Mouse (Mus musculus) lung, embryonic 14.5 days (tissue): ENCODE measurements around the gene Spats1. TPM values are rescaled to one million over a fixed set of nuclear protein-coding genes. Genes with fewer than 3 reads are reported as not detected.

ENCODE experiments used
- ATAC-seq: fragments of 200-750 bp; cut with Nextera tagmentation; 2 replicates; pipeline ENCODE4 v1.8.0; 2017; ENCODE audit warnings: mild to moderate bottlenecking, moderate TSS enrichment, moderate library complexity; ENCODE audit not compliant: insufficient read depth
- DNase-seq: peaks from one replicate; pipeline ENCODE4 v3.0.0-alpha.2; 2015
- H3K27ac ChIP-seq: fragments of 300-500 bp; sonication (generic); 2 replicates; pipeline ENCODE4 v1.5.1; 2014; ENCODE audit warnings: low read depth, mild to moderate bottlenecking, moderate library complexity
- H3K27me3 ChIP-seq: fragments of 300-500 bp; sonication (generic); 2 replicates; pipeline ENCODE4 v1.6.1; 2014; ENCODE audit warnings: low read length, control low read depth; ENCODE audit not compliant: insufficient read depth
- H3K36me3 ChIP-seq: fragments of 300-500 bp; sonication (generic); 2 replicates; pipeline ENCODE4 v1.6.1; 2014; ENCODE audit warnings: control low read depth; ENCODE audit not compliant: insufficient read depth
- H3K4me1 ChIP-seq: fragments of 300-500 bp; sonication (generic); 2 replicates; pipeline ENCODE4 v1.6.1; 2014; ENCODE audit warnings: antibody characterized with exemption, control low read depth; ENCODE audit not compliant: insufficient read depth
- H3K4me2 ChIP-seq: fragments of 300-500 bp; sonication (generic); 2 replicates; pipeline ENCODE4 v1.6.1; 2014; ENCODE audit warnings: mild to moderate bottlenecking
- H3K4me3 ChIP-seq: fragments of 300-500 bp; sonication (generic); 2 replicates; pipeline ENCODE4 v1.5.1; 2014; ENCODE audit warnings: low read depth, low read length
- H3K9ac ChIP-seq: fragments of 300-500 bp; sonication (generic); 2 replicates; pipeline ENCODE4 v1.6.1; 2014
- H3K9me3 ChIP-seq: fragments of 300-500 bp; sonication (generic); 2 replicates; pipeline ENCODE4 v1.6.1; 2016; ENCODE audit warnings: low read depth, low read length, control low read depth
- CTCF ChIP-seq: IDR thresholded peaks from 2 replicates; pipeline ENCODE4 v1.5.1; 2016; ENCODE audit warnings: antibody characterized with exemption, low read depth
- WGBS: fragments of 180-500 bp; shearing (Covaris S2); extraction: QIAGEN DNeasy Blood & Tissue Kit; methylation state at CpG from one replicate; pipeline ENCODE4 v1.1.7; 2014; 5-methylcytosine and 5-hydroxymethylcytosine counted together
- polyA plus RNA-seq: library from polyadenylated mRNA; unstranded; fragments of >200 nt; fragmentation: Nextera tagmentation; extraction: Ambion mirVana; gene quantifications from 2 replicates; pipeline ENCODE4 v1.2.1, GENCODE M21; 2014

Gene Spats1
- polyA plus RNA-seq, 1 experiment from 2014 or later = 0.43 TPM

- TF ChIP-seq CTCF = no peak
- H3K36me3 ChIP-seq = peaks cover 22% of the 10 kb centered on the region
- H3K9me3 ChIP-seq = no peaks in the 10 kb centered on the region
- H3K9ac ChIP-seq = peak overlapping the region; percentile 70; the same call in 1 of the 2 replicates
- no peaks in the 10 kb centered on the region for H3K27me3 ChIP-seq
- DNase-seq (no peak), ATAC-seq (no peak; the same call in 1 of the 2 replicates)
- H3K4me3 ChIP-seq = no peak overlapping the region; the same call in 1 of the 2 replicates
- H3K4me1 ChIP-seq = no peaks in the 10 kb centered on the region; the same call in 1 of the 2 replicates
- peak overlapping the region; percentile 60 for H3K4me2 ChIP-seq
- WGBS = 68% methylated on average over 6 of the region's 6 CpGs
- H3K27ac ChIP-seq = no peak overlapping the region
Observed at GRCm38 (mm10) chr17:45505941-45506465, 30.8 kb upstream of the Spats1 start.

- peak overlapping the region; percentile 50; the same call in 1 of the 2 replicates for H3K27ac ChIP-seq
- no peak for TF ChIP-seq CTCF
- H3K4me2 ChIP-seq = no peak overlapping the region
- no peak for ATAC-seq
- no peak overlapping the region for H3K4me3 ChIP-seq
- no peak overlapping the region for H3K9ac ChIP-seq
- peak; percentile 25 for DNase-seq
- 42% methylated on average over 5 of the region's 5 CpGs for WGBS
- H3K36me3 ChIP-seq = peaks cover under 1% of the 10 kb centered on the region; the same call in 1 of the 2 replicates
- no peaks in the 10 kb centered on the region; the same call in 1 of the 2 replicates for H3K4me1 ChIP-seq
- H3K9me3 ChIP-seq = no peaks in the 10 kb centered on the region
- no peaks in the 10 kb centered on the region for H3K27me3 ChIP-seq
Observed at GRCm38 (mm10) chr17:45503301-45503973, 28.2 kb upstream of the Spats1 start.

- WGBS = 33% methylated on average over 4 of the region's 4 CpGs
- Histone ChIP-seq H3K27me3 (no peaks in the 10 kb centered on the region), H3K4me3 (no peak overlapping the region), H3K27ac (no peak overlapping the region), H3K4me2 (no peak overlapping the region), H3K9ac (no peak overlapping the region), H3K4me1 (no peaks in the 10 kb centered on the region; the same call in 1 of the 2 replicates), H3K36me3 (no peaks in the 10 kb centered on the region), H3K9me3 (no peaks in the 10 kb centered on the region)
- no peak for TF ChIP-seq CTCF
- no peak for DNase-seq
- ATAC-seq = no peak
Observed at GRCm38 (mm10) chr17:45502324-45502723, 27.1 kb upstream of the Spats1 start.

GRCm38 (mm10) chr17:45500981-45501380, 25.8 kb upstream of the Spats1 start:
- Histone ChIP-seq H3K9ac (no peak overlapping the region), H3K4me2 (no peak overlapping the region), H3K27ac (no peak overlapping the region), H3K9me3 (no peaks in the 10 kb centered on the region), H3K4me3 (no peak overlapping the region), H3K27me3 (no peaks in the 10 kb centered on the region), H3K36me3 (no peaks in the 10 kb centered on the region), H3K4me1 (no peaks in the 10 kb centered on the region)
- 33% methylated on average over 4 of the region's 4 CpGs for WGBS
- DNase-seq (no peak), ATAC-seq (no peak)
- no peak for TF ChIP-seq CTCF

- Histone ChIP-seq H3K27ac (no peak overlapping the region), H3K27me3 (no peaks in the 10 kb centered on the region), H3K4me1 (no peaks in the 10 kb centered on the region), H3K9me3 (no peaks in the 10 kb centered on the region), H3K4me3 (no peak overlapping the region), H3K9ac (no peak overlapping the region), H3K36me3 (no peaks in the 10 kb centered on the region), H3K4me2 (no peak overlapping the region)
- DNase-seq (no peak), ATAC-seq (no peak)
- WGBS = 28% methylated on average over 2 of the region's 2 CpGs
- no peak for TF ChIP-seq CTCF
Observed at GRCm38 (mm10) chr17:45499516-45499915, 24.3 kb upstream of the Spats1 start.

GRCm38 (mm10) chr17:45498397-45498796, 23.2 kb upstream of the Spats1 start:
- no peak for TF ChIP-seq CTCF
- H3K27me3 ChIP-seq = no peaks in the 10 kb centered on the region
- no peak overlapping the region for H3K4me2 ChIP-seq
- no peak for ATAC-seq
- H3K4me1 ChIP-seq = no peaks in the 10 kb centered on the region
- H3K27ac ChIP-seq = no peak overlapping the region
- H3K4me3 ChIP-seq = no peak overlapping the region
- 74% methylated on average over 13 of the region's 13 CpGs for WGBS
- H3K9ac ChIP-seq = no peak overlapping the region
- no peak for DNase-seq
- H3K36me3 ChIP-seq = no peaks in the 10 kb centered on the region
- H3K9me3 ChIP-seq = no peaks in the 10 kb centered on the region

GRCm38 (mm10) chr17:45495398-45495797, 20.2 kb upstream of the Spats1 start:
- Histone ChIP-seq H3K9me3 (no peaks in the 10 kb centered on the region), H3K4me3 (no peak overlapping the region), H3K9ac (no peak overlapping the region), H3K36me3 (no peaks in the 10 kb centered on the region), H3K4me1 (no peaks in the 10 kb centered on the region), H3K27me3 (no peaks in the 10 kb centered on the region), H3K27ac (no peak overlapping the region), H3K4me2 (no peak overlapping the region)
- no peak for TF ChIP-seq CTCF
- no peak for ATAC-seq
- WGBS = 67% methylated on average over 11 of the region's 11 CpGs
- DNase-seq = no peak
